Mouse (Mus musculus) c-Kit-positive CD71-positive TER-119-negative erythroid progenitor cells, embryonic 14.5 days (primary cell): Measurements from ENCODE around the gene Morn4.

Source experiments
- DNase-seq: peaks from one replicate; pipeline ENCODE4 v3.0.0-alpha.2; 2013; ENCODE audit warnings: low read depth

Morn4 gene

GRCm38 (mm10) chr19:42086166-42086565, at the start of gene Morn4:
TSS of gene Morn4 (minus strand) at chr19:42086357.
- DNase-seq = peak; percentile 84

GRCm38 (mm10) chr19:42135070-42135469, 48.9 kb upstream of the Morn4 start:
- no peak for DNase-seq

GRCm38 (mm10) chr19:42131101-42131500, 44.9 kb upstream of the Morn4 start:
- DNase-seq = no peak

- no peak for DNase-seq
Measured at GRCm38 (mm10) chr19:42130294-42130606, 44.1 kb upstream of the Morn4 start.

GRCm38 (mm10) chr19:42129509-42130293, 43.5 kb upstream of the Morn4 start:
- DNase-seq = no peak

- DNase-seq = peak; percentile 93
Measured at GRCm38 (mm10) chr19:42128787-42129508, 42.8 kb upstream of the Morn4 start, which contains the start of gene Avpi1. TSS of gene Avpi1 (minus strand) at chr19:42129059.

GRCm38 (mm10) chr19:42128052-42128740, 42.0 kb upstream of the Morn4 start:
- no peak for DNase-seq

- DNase-seq = no peak
Measured at GRCm38 (mm10) chr19:42127024-42127423, 40.9 kb upstream of the Morn4 start.

- no peak for DNase-seq
Measured at GRCm38 (mm10) chr19:42126219-42126605, 40.1 kb upstream of the Morn4 start.

GRCm38 (mm10) chr19:42125501-42126218, 39.5 kb upstream of the Morn4 start:
- no peak for DNase-seq

- no peak for DNase-seq
Measured at GRCm38 (mm10) chr19:42124684-42125083, 38.5 kb upstream of the Morn4 start.

- no peak for DNase-seq
Measured at GRCm38 (mm10) chr19:42120451-42120850, 34.3 kb upstream of the Morn4 start.

GRCm38 (mm10) chr19:42118596-42118995, 32.4 kb upstream of the Morn4 start:
- no peak for DNase-seq

- no peak for DNase-seq
Measured at GRCm38 (mm10) chr19:42118142-42118541, 32.0 kb upstream of the Morn4 start.

- DNase-seq = no peak
Measured at GRCm38 (mm10) chr19:42115783-42116335, 29.7 kb upstream of the Morn4 start.

- no peak for DNase-seq
Measured at GRCm38 (mm10) chr19:42104681-42105080, 18.5 kb upstream of the Morn4 start.

GRCm38 (mm10) chr19:42099406-42099805, 13.2 kb upstream of the Morn4 start:
- DNase-seq = no peak

GRCm38 (mm10) chr19:42090637-42091141, 4.5 kb upstream of the Morn4 start:
- DNase-seq = peak; percentile 6

- peak; percentile 99 for DNase-seq
Measured at GRCm38 (mm10) chr19:42089748-42090595, 3.8 kb upstream of the Morn4 start, which contains the start of gene Pi4k2a. TSS of gene Pi4k2a (plus strand) at chr19:42090470.

- peak; percentile 41 for DNase-seq
Measured at GRCm38 (mm10) chr19:42089103-42089747, 3.1 kb upstream of the Morn4 start.
